Mouse (Mus musculus): ENCODE measurements around the gene Trnt1. TPM values are rescaled to one million over a fixed set of nuclear protein-coding genes. Genes with fewer than 3 reads are reported as not detected.

Trnt1 gene
- polyA plus RNA-seq, 1 experiment from 2014 or later: 59.9 TPM

DNA sequence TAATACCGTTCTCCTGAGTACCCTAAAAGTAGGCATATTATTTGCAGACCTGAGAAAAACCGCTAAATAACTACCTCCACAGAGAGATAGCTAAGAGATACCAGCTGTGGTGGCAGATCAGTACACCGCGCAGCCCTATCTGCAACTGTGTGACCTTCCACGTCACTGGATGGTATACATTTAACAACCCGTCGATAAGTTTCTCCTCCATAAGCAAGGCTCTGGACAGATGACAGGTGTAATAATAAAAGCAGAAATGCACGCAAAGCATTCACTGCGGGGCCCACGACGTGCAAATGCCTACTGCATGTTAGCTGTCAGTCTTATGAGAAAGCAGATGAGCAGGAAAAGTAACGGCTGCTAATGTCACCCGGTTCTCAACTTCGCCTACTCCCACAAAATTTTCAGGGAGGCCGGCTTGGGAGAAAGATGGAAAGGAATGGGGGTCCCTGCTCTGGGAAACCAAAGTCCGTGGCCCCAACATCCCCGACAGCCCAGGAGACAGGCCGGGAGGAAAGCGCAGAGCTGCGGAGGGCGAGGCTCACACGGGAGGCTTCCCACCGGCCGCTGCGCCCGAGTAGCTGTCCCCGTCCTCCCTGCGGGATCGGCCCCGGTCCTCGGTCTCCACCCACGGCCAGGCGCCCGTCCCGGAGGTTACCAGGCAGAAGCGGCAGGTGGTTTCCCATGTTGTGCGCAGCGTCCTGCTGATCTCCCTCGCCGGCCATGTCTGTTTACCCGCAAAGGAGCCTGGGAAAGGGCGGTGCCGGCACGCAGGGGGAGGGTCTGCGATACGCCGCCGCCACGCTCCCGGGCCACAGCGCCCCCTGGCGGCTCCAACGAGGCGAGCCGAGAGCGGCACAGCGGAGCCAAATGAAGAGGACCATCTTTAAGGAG is 30.7 kb downstream of the Trnt1 start, which contains the start of gene Crbn:
Gene Crbn, minus strand, starts transcription at position 745 of the 894 bp plus-strand sequence.
- Histone ChIP-seq H3K4me2 (ENCODE audit: low read depth, low read length) (peak within 1 kb of the TSS; percentile 88), H3K27ac (ENCODE audit: low read length) (no peak within 1 kb of the TSS), H3K27me3 (ENCODE audit: control insufficient read depth, insufficient read depth, low read length) (no peaks in the 10 kb centered on the region), H3K4me3 (replicated peaks; ENCODE audit: low read length) (peak within 1 kb of the TSS; percentile 78), H3K36me3 (ENCODE audit: control insufficient read depth, insufficient read depth, low read length) (0 out of 2 replicates have a peak, but pooled peaks cover 3% of the 10 kb centered on the region), H3K9ac (ENCODE audit: low read length) (peak within 1 kb of the TSS; percentile 79), H3K9me3 (replicated peaks; ENCODE audit: control insufficient read depth, low read length) (no peaks in the 10 kb centered on the region), H3K4me1 (ENCODE audit: control insufficient read depth, insufficient read depth, low read length) (peaks cover 11% of the 10 kb centered on the region)
- WGBS: 1% methylated on average over 56 of the region's 57 CpGs
- ATAC-seq (ENCODE audit: insufficient read depth, low FRiP score): peak; percentile 92

DNA sequence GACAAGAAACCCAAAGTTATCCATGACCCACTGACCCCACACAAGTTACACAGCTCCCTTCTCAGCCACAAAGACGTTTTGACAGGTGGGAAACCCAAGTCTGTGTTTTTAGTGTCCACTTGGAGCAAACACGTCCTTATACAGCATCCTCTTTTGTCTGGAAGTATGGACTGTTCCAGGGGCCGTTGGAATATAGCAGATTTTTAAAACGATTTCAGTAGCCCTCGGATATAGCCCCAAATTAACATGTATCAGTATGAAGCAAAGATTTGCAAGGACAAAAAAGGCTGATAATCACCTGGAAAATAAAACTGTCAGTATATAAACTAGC is 31.3 kb downstream of the Trnt1 start:
- WGBS: 57% methylated on average over 5 of the region's 5 CpGs
- ATAC-seq (ENCODE audit: insufficient read depth, low FRiP score): no peak
- peak overlapping the region; percentile 34; the same call in 1 of the 2 replicates for H3K4me2 ChIP-seq (ENCODE audit: low read depth, low read length)
- no peak overlapping the region for H3K27ac ChIP-seq (ENCODE audit: low read length)
- H3K36me3 ChIP-seq (ENCODE audit: control insufficient read depth, insufficient read depth, low read length): no peaks in the 10 kb centered on the region
- H3K27me3 ChIP-seq (ENCODE audit: control insufficient read depth, insufficient read depth, low read length): no peaks in the 10 kb centered on the region
- peak overlapping the region; percentile 78 for H3K4me3 ChIP-seq (replicated peaks; ENCODE audit: low read length)
- peaks cover 11% of the 10 kb centered on the region for H3K4me1 ChIP-seq (ENCODE audit: control insufficient read depth, insufficient read depth, low read length)
- no peaks in the 10 kb centered on the region for H3K9me3 ChIP-seq (replicated peaks; ENCODE audit: control insufficient read depth, low read length)
- H3K9ac ChIP-seq (ENCODE audit: low read length): no peak overlapping the region

DNA sequence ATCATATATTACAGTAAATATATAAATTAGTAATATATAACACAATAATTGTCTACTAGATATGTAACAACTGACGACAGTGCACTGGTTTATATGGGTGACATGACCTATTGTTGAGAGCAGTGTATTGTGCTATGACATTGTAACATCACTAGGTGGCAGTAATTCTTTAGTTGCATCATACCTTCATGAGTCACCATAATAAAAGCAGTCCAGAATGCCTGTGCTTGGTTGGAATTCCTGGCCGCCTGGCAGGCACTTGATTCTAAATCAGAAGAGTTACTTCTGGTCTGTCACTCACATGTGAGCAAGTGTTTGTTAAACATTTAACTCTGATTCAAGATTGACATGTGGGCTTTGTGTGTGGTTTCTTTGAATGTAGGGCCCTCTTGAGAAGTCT is 36.0 kb downstream of the Trnt1 start:
- H3K4me2 ChIP-seq (ENCODE audit: low read depth, low read length): no peak overlapping the region
- no peak for ATAC-seq (ENCODE audit: insufficient read depth, low FRiP score)

DNA sequence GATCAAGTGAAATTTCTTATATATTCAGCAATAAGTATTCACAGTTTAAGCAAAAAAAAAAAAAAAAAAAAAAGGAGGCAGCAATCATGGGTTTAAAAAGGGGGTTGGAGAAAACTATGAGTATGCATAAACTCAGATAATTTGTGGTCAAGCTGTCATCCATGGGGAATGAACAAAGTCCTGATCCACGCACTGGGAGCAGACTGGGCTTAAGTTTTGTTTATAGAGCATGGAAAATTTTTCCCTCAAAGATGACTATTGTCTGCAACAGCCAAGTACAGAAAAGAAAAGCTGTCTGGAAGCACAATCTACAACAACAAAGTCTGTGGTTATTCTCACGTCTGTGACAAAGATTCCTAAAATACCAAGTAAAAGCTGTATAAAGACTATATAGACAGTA is 40.2 kb downstream of the Trnt1 start:
- H3K27ac ChIP-seq (ENCODE audit: low read length): no peak overlapping the region
- no peak overlapping the region for H3K4me2 ChIP-seq (ENCODE audit: low read depth, low read length)
- no peak overlapping the region for H3K4me3 ChIP-seq (replicated peaks; ENCODE audit: low read length)
- 44% methylated on average over 2 of the region's 2 CpGs for WGBS
- H3K27me3 ChIP-seq (ENCODE audit: control insufficient read depth, insufficient read depth, low read length): no peaks in the 10 kb centered on the region
- no peak for ATAC-seq (ENCODE audit: insufficient read depth, low FRiP score)
- H3K9ac ChIP-seq (ENCODE audit: low read length): no peak overlapping the region
- no peaks in the 10 kb centered on the region for H3K4me1 ChIP-seq (ENCODE audit: control insufficient read depth, insufficient read depth, low read length)
- no peaks in the 10 kb centered on the region for H3K36me3 ChIP-seq (ENCODE audit: control insufficient read depth, insufficient read depth, low read length)
- H3K9me3 ChIP-seq (replicated peaks; ENCODE audit: control insufficient read depth, low read length): no peaks in the 10 kb centered on the region

More for the DNA sequence above, 36.0 kb downstream of the Trnt1 start:
- Histone ChIP-seq H3K9me3 (replicated peaks; ENCODE audit: control insufficient read depth, low read length) (no peaks in the 10 kb centered on the region), H3K36me3 (ENCODE audit: control insufficient read depth, insufficient read depth, low read length) (no peaks in the 10 kb centered on the region), H3K4me3 (replicated peaks; ENCODE audit: low read length) (no peak overlapping the region), H3K9ac (ENCODE audit: low read length) (no peak overlapping the region), H3K27ac (ENCODE audit: low read length) (no peak overlapping the region), H3K4me1 (ENCODE audit: control insufficient read depth, insufficient read depth, low read length) (no peaks in the 10 kb centered on the region), H3K27me3 (ENCODE audit: control insufficient read depth, insufficient read depth, low read length) (no peaks in the 10 kb centered on the region)
- 29% methylated on average over 2 of the region's 2 CpGs for WGBS

DNA sequence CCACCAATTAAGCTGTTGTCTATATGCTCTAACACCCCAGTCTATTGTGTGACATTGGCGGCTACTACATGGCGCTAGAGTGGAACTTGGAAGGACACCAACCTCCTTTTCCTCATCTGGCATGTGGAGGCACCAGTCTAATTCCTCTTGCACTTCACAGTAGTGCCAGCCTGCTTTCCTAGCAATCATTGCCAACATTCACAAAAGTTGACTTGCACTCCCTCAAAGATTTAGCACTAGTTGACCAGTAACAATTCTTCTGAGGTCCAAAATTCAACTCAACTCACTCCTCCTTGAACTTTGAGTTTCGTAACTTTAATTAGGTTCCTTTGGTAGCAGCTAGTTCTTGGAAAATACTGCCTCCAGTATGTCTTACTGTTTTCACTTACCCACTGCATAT is 41.8 kb downstream of the Trnt1 start:
- no peak for ATAC-seq (ENCODE audit: insufficient read depth, low FRiP score)

DNA sequence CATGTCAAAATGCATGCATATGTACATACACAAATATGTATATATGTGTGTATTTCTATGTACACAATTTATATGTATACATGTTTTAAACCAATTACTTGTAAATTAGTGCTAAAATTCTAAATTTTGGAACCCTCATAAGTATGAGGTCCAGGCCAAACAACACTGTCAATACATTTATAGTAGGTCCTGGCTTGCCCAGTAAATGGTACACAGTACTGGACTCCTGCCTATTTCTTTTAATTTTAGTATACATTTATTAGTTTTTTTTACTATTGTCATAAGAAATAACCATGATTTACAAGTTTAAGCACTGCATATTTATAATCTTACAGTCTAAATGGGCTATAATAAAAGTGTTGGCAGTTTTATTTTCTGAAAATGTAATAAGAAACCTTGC is 50.3 kb downstream of the Trnt1 start:
- no peak overlapping the region for H3K27ac ChIP-seq (ENCODE audit: low read length)
- ATAC-seq (ENCODE audit: insufficient read depth, low FRiP score): no peak
- no peaks in the 10 kb centered on the region for H3K36me3 ChIP-seq (ENCODE audit: control insufficient read depth, insufficient read depth, low read length)
- no peaks in the 10 kb centered on the region for H3K9me3 ChIP-seq (replicated peaks; ENCODE audit: control insufficient read depth, low read length)
- no peak overlapping the region for H3K4me2 ChIP-seq (ENCODE audit: low read depth, low read length)
- no peak overlapping the region for H3K4me3 ChIP-seq (replicated peaks; ENCODE audit: low read length)
- H3K4me1 ChIP-seq (ENCODE audit: control insufficient read depth, insufficient read depth, low read length): no peaks in the 10 kb centered on the region
- no peaks in the 10 kb centered on the region for H3K27me3 ChIP-seq (ENCODE audit: control insufficient read depth, insufficient read depth, low read length)
- H3K9ac ChIP-seq (ENCODE audit: low read length): no peak overlapping the region

More for the DNA sequence above, 41.8 kb downstream of the Trnt1 start:
- no peaks in the 10 kb centered on the region for H3K4me1 ChIP-seq (ENCODE audit: control insufficient read depth, insufficient read depth, low read length)
- no peak overlapping the region for H3K27ac ChIP-seq (ENCODE audit: low read length)
- H3K27me3 ChIP-seq (ENCODE audit: control insufficient read depth, insufficient read depth, low read length): no peaks in the 10 kb centered on the region
- H3K4me3 ChIP-seq (replicated peaks; ENCODE audit: low read length): no peak overlapping the region
- H3K9ac ChIP-seq (ENCODE audit: low read length): no peak overlapping the region
- 90% methylated on average over 3 of the region's 3 CpGs for WGBS
- H3K4me2 ChIP-seq (ENCODE audit: low read depth, low read length): no peak overlapping the region
- no peaks in the 10 kb centered on the region for H3K9me3 ChIP-seq (replicated peaks; ENCODE audit: control insufficient read depth, low read length)
- no peaks in the 10 kb centered on the region for H3K36me3 ChIP-seq (ENCODE audit: control insufficient read depth, insufficient read depth, low read length)

DNA sequence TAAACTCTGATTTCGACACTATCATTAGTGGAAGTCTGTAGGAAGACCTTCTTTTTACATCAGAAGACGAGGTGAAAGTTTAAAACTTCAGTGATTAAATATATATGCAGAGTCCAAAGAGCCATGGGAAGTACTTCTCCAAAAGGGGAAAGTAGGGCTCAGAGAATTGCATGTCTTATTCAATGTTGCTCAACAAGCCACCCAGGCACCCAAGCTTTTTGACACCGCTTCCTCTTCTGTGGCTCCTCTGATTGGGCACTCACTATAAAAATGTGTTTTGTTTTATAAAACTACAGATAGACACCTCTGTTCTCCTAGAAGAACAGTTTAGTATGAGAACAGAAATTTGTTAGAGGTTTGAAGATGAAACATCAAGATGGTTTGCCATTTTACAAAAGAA is 51.0 kb downstream of the Trnt1 start:
- Histone ChIP-seq H3K9ac (ENCODE audit: low read length) (no peak overlapping the region), H3K4me1 (ENCODE audit: control insufficient read depth, insufficient read depth, low read length) (no peaks in the 10 kb centered on the region), H3K36me3 (ENCODE audit: control insufficient read depth, insufficient read depth, low read length) (no peaks in the 10 kb centered on the region), H3K4me2 (ENCODE audit: low read depth, low read length) (no peak overlapping the region), H3K9me3 (replicated peaks; ENCODE audit: control insufficient read depth, low read length) (no peaks in the 10 kb centered on the region), H3K27ac (ENCODE audit: low read length) (no peak overlapping the region), H3K27me3 (ENCODE audit: control insufficient read depth, insufficient read depth, low read length) (no peaks in the 10 kb centered on the region), H3K4me3 (replicated peaks; ENCODE audit: low read length) (no peak overlapping the region)
- 78% methylated on average over 3 of the region's 3 CpGs for WGBS
- no peak for ATAC-seq (ENCODE audit: insufficient read depth, low FRiP score)

DNA sequence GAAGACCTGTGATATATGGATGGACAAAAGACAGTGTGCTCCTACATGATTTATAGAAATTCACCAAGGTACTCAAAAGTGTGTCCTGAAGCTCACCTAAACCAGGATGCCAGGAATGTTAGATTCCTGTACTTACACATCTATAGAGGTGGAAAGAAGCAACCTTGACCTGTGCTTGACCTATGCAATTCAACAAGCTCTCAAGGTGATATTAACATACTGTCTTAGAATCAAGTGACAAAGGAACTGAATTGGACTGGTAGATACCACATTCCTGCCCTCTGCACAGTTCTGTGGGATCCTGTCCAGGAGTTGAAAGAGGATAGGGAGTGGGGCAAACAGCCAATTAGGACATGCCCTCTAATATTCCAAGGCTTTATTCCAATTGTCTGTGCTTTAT is 51.6 kb downstream of the Trnt1 start:
- Histone ChIP-seq H3K9me3 (replicated peaks; ENCODE audit: control insufficient read depth, low read length) (no peaks in the 10 kb centered on the region), H3K27me3 (ENCODE audit: control insufficient read depth, insufficient read depth, low read length) (no peaks in the 10 kb centered on the region), H3K4me2 (ENCODE audit: low read depth, low read length) (no peak overlapping the region), H3K36me3 (ENCODE audit: control insufficient read depth, insufficient read depth, low read length) (no peaks in the 10 kb centered on the region), H3K27ac (ENCODE audit: low read length) (no peak overlapping the region), H3K4me3 (replicated peaks; ENCODE audit: low read length) (no peak overlapping the region), H3K9ac (ENCODE audit: low read length) (no peak overlapping the region), H3K4me1 (ENCODE audit: control insufficient read depth, insufficient read depth, low read length) (no peaks in the 10 kb centered on the region)
- no peak for ATAC-seq (ENCODE audit: insufficient read depth, low FRiP score)

DNA sequence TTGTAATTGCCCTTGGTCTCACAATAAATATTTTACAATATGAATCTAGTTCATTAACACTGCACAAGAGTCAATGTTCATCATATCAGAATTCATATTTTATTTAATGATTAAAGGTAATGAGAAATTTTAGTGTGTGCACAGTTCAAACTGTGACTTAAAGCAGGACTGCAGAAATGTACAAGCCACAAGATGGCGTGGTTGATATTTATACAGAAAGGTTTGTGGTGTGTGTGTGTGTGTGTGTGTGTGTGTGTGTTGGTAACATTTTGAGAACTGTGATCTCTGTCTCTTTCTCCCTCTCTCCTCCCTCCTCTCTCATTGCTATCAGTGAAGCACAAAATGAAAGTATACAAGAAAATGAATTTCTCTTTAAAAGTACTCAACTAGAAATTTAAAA is 53.4 kb downstream of the Trnt1 start:
- 48% methylated on average over 1 of the region's 1 CpGs for WGBS
- no peak overlapping the region for H3K4me2 ChIP-seq (ENCODE audit: low read depth, low read length)
- ATAC-seq (ENCODE audit: insufficient read depth, low FRiP score): no peak
- H3K9ac ChIP-seq (ENCODE audit: low read length): no peak overlapping the region
- H3K36me3 ChIP-seq (ENCODE audit: control insufficient read depth, insufficient read depth, low read length): no peaks in the 10 kb centered on the region
- no peaks in the 10 kb centered on the region for H3K27me3 ChIP-seq (ENCODE audit: control insufficient read depth, insufficient read depth, low read length)
- H3K9me3 ChIP-seq (replicated peaks; ENCODE audit: control insufficient read depth, low read length): no peaks in the 10 kb centered on the region
- H3K4me1 ChIP-seq (ENCODE audit: control insufficient read depth, insufficient read depth, low read length): no peaks in the 10 kb centered on the region
- H3K4me3 ChIP-seq (replicated peaks; ENCODE audit: low read length): no peak overlapping the region
- no peak overlapping the region for H3K27ac ChIP-seq (ENCODE audit: low read length)
